Mouse (Mus musculus): ENCODE measurements around the gene Gab2.

Gene Gab2

GRCm38 (mm10) chr7:97081242-97081958 lies at the start of gene Gab2:
TSS of gene Gab2 (plus strand) at chr7:97081586.
- DNase-seq = peak; percentile 75

- no peak for DNase-seq
These were observed 49.0 kb upstream of the Gab2 start for GRCm38 (mm10) chr7:97032412-97032811.

GRCm38 (mm10) chr7:97039641-97040040 lies 41.7 kb upstream of the Gab2 start:
- no peak for DNase-seq

DNA sequence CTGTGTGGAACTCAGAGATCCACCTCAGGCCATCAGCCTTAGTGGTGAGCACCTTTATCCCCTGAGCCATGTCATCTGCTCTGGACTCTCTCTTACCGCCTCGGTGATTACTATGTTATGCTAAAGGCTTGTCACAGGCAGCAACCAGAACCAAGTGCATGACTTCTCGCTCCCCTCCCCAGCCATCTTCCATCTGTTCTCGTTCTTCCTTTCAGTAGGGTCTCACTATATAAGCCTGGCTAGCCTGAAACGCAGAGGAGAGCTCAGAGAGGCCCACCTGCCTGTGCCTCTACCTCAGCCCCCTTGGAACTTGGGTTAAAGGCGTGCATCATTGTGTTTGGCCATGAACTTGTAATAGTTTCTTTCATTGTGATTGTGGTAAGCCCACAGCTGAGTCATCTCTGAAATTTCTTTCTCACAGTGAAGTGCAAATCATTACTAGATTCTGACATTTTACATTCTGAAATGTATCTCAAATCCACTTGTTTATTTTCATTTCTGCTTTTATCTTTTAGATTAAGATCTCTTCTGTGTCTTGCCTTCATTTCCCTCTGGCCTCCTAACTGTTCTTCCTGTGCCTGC lies 39.4 kb upstream of the Gab2 start:
- DNase-seq = no peak

GRCm38 (mm10) chr7:97042981-97043380 lies 38.4 kb upstream of the Gab2 start:
- no peak for DNase-seq

- DNase-seq = no peak
These were observed 20.4 kb upstream of the Gab2 start for GRCm38 (mm10) chr7:97060966-97061365.

DNA sequence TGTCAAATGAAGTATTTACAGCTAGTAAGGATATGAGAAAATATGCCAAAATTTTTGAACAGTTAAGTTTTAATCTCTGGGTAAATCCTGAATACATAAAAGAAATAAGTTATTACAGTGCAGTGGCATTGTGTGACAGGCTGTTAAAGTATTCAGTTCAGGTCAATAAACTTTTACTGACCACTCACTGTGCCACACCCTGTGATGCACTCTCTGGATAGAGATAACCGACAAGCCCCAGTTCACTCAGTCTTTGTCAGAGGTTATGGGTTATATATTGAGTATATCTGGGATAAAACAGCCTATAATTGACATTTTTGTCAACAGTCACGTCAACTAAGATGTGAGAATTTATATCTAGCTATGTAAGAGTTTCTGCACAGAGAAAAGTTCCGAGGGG lies 9.9 kb upstream of the Gab2 start:
- no peak for DNase-seq

DNA sequence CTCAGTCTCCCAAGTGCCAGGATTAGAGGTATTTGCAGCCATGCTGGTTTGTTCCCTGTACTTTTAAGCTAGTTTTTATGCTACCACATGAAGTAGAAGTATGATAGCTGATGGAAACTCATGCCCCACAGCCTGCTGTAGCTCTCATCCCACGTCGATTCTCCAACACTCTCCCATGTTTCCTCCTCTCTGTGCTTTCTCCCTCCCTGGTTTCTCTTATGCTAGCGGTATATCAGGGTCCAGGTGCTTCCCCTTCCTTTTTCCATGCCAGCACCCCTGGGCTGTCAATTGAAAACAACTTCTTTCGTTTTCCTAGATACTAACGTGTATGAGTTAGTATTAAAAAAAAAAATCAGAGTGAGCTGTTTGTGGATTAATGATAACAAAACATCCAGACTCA lies 9.3 kb upstream of the Gab2 start:
- no peak for DNase-seq

- DNase-seq = no peak
These were observed 6.4 kb upstream of the Gab2 start for GRCm38 (mm10) chr7:97074974-97075373.

- no peak for DNase-seq
These were observed 4.4 kb upstream of the Gab2 start for GRCm38 (mm10) chr7:97076977-97077376.

DNA sequence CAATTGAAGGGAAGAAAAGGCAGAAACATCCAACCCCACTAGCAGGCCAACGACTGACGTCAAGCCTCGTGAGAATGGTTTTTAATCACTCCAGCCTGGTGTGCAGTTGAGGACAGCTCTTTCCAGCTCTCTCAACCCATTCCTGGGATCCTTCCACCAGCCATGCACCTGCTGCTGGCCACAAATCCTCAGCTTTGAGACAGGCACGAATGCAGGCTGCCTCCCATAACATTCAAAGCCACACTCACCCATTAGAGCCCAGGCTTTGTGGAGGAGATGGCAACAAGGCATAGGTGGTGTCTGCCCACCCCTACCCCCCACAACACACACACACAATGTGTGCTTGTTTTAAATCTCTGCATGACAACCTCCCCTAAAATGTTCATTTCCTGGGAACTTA lies 2.7 kb upstream of the Gab2 start:
- no peak for DNase-seq

DNA sequence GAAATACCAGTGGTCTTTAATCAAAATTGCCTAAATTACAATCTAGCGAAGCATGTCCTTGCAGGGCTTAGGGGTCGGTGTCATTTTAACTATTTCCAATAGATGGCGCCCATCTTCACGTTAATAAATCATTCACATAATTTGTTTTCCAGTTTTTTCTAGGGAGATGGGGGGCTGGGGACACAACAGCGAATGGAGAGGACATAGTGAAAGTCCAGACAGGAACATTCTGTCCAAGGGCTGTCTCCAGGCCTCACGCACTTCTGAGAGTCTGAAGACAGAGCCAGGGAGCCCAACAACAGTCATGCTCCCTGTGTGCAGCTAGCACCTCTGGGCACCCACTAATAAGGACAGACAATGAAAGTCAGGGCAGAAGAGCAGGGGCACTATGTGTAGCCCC lies 2.2 kb upstream of the Gab2 start:
- DNase-seq = peak; percentile 12

DNA sequence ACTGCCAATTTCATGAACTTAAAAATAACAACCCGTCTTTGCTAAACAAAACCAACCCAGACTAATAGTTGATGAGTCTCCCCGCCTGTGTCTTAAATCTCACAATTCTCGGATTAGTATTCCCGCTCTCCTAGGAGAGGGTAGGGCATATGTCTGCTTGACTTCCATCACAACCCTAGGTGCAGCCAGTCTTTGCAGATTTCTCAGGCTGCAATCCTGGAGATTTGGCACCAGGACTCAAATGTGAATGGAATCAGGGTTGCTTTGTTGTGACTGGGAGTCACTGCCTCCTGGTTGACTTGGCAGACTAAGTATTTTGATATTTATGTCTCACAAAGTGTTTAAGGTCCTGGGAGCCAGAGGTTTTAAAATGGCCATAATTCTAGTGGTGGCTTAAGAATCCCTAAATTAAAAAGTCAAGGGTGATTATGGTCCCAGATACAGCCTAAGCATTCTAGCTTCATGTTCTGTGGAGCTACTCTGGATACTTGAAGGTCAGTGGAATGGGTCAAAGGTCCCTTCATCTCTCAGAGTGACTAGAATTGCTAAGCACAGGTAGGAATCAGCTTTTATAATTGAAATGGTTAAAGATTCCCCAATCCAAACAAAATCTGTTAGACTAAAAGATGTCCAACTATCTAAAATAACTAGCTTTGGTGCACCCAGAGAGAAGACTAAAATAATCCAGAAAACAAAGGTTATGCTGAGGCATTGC lies 1.6 kb upstream of the Gab2 start:
- no peak for DNase-seq

GRCm38 (mm10) chr7:97080621-97081241 lies 655 bp upstream of the Gab2 start:
- DNase-seq = no peak

GRCm38 (mm10) chr7:97081959-97082218 lies 503 bp downstream of the Gab2 start:
- no peak for DNase-seq

GRCm38 (mm10) chr7:97082219-97083101 lies 1.1 kb downstream of the Gab2 start:
- peak; percentile 21 for DNase-seq

- DNase-seq = no peak
These were observed 2.2 kb downstream of the Gab2 start for GRCm38 (mm10) chr7:97083579-97083978.

DNA sequence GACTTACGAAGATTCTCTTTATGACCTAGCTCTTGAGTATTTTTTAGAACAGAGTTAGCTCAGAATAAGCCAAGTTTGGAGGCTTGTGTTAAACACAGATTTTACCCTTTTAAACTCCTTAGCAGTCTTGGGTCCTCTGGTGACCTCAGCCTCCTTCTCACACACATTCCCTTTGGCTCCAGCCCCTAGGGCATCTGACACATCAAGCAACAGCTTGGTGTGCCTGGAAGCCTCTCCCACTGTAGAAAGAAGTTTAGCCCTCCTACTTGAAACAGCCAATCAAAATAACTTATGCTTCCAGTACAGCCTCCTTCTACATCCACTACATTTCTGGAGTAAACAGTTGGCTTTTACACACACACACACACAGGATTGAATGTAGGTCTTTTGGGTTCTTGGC lies 2.8 kb downstream of the Gab2 start:
- DNase-seq = no peak

DNA sequence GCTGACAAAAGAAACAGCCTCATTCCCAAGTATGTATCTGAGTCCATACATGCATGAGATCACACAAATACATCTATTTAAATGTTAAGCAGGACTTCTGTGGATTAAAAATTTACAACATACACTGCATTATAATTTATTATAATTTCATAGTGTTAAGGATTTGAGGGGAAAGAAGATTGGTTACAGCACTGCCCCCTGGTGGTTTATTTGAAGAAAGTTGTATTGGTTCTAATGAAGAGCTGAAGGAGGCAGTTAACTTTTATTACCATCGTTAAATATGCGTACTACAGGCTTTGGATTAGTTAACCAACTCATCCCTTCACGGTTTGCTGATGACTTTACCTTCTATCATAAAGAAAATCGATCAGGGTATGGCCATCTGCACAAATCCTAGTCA lies 3.9 kb downstream of the Gab2 start:
- DNase-seq = no peak

- DNase-seq = no peak
These were observed 12.9 kb downstream of the Gab2 start for GRCm38 (mm10) chr7:97094241-97094640.

- no peak for DNase-seq
These were observed 26.7 kb downstream of the Gab2 start for GRCm38 (mm10) chr7:97108119-97108518.

- DNase-seq = no peak
These were observed 47.6 kb downstream of the Gab2 start for GRCm38 (mm10) chr7:97128949-97129348.

GRCm38 (mm10) chr7:97136453-97136852 lies 55.1 kb downstream of the Gab2 start:
- DNase-seq = no peak
